Mouse (Mus musculus) heart, embryonic 12.5 days (tissue): ENCODE results near the gene Olfr190. TPM values are rescaled to one million over a fixed set of nuclear protein-coding genes. Genes with fewer than 3 reads are reported as not detected.
"Not testable (repeated sequence)": the region's sequence is repeated elsewhere in the genome, so short reads cannot be mapped to it uniquely, and the experiment has no call there.

Source experiments
- ATAC-seq: fragments of 200-750 bp; cut with Nextera tagmentation; 2 replicates; pipeline ENCODE4 v1.8.0; 2017; ENCODE audit warnings: moderate TSS enrichment, moderate library complexity; ENCODE audit not compliant: insufficient number of reproducible peaks, low FRiP score
- H3K27ac ChIP-seq: fragments of 300-500 bp; sonication (generic); 2 replicates; pipeline ENCODE4 v1.5.1; 2016; ENCODE audit warnings: mild to moderate bottlenecking, moderate library complexity; ENCODE audit not compliant: poor library complexity, severe bottlenecking
- H3K27me3 ChIP-seq: fragments of 300-500 bp; sonication (generic); replicated peaks from 2 replicates; pipeline ENCODE4 v1.6.1; 2016; ENCODE audit warnings: mild to moderate bottlenecking, moderate library complexity
- H3K36me3 ChIP-seq: fragments of 300-500 bp; sonication (generic); 2 replicates; pipeline ENCODE4 v1.6.1; 2016; ENCODE audit warnings: mild to moderate bottlenecking, moderate library complexity
- H3K4me1 ChIP-seq: fragments of 300-500 bp; sonication (generic); replicated peaks from 2 replicates; pipeline ENCODE4 v1.6.1; 2016; ENCODE audit warnings: mild to moderate bottlenecking
- H3K4me2 ChIP-seq: fragments of 300-500 bp; sonication (generic); 2 replicates; pipeline ENCODE4 v1.6.1; 2016; ENCODE audit warnings: mild to moderate bottlenecking, moderate library complexity
- H3K4me3 ChIP-seq: fragments of 300-500 bp; sonication (generic); 2 replicates; pipeline ENCODE4 v1.5.1; 2016; ENCODE audit warnings: mild to moderate bottlenecking
- H3K9ac ChIP-seq: fragments of 300-500 bp; sonication (generic); 2 replicates; pipeline ENCODE4 v1.6.1; 2016; ENCODE audit warnings: mild to moderate bottlenecking, moderate library complexity
- H3K9me3 ChIP-seq: fragments of 300-500 bp; sonication (generic); replicated peaks from 2 replicates; pipeline ENCODE4 v1.6.1; 2016; ENCODE audit warnings: mild to moderate bottlenecking, moderate library complexity
- WGBS: fragments of 180-500 bp; shearing (Covaris S2); methylation state at CpG from one replicate; pipeline ENCODE4 v1.1.7; 2016; 5-methylcytosine and 5-hydroxymethylcytosine counted together
- polyA plus RNA-seq: library from polyadenylated mRNA; unstranded; fragments of >200 nt; fragmentation: Nextera tagmentation; extraction: Ambion mirVana; gene quantifications from 2 replicates; pipeline ENCODE4 v1.2.1, GENCODE M21; 2016

Gene Olfr190
- polyA plus RNA-seq: not detected in 2 replicates

DNA sequence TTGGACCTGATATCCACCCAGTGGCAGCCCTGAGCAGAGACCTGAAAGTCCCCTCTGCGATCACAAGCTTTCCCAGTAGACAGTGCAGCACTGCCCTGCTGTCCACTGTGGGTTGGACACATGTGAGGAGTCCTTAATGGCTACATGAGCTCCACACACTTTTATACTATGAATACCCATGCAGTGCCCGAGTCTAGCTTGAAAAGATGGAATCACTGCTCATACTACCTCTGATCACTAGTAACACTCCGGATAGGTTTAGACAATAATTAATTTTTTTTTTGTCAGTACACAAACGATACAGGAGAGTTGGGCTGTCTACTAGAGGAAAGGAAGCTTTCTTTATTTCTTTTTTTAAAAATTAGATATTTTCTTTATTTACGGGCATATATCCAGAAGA, at the start of gene Olfr190:
Olfr190 (minus strand) TSS at position 101 of the 400 bp plus-strand sequence.
- Histone ChIP-seq H3K4me3 (no peak within 1 kb of the TSS), H3K27me3 (no peaks in the 10 kb centered on the region), H3K4me2 (no peak within 1 kb of the TSS), H3K4me1 (no peaks in the 10 kb centered on the region), H3K9ac (no peak within 1 kb of the TSS), H3K9me3 (no peaks in the 10 kb centered on the region), H3K27ac (no peak within 1 kb of the TSS), H3K36me3 (no peaks in the 10 kb centered on the region)
- 81% methylated on average over 5 of the region's 5 CpGs for WGBS
- ATAC-seq: no peak

DNA sequence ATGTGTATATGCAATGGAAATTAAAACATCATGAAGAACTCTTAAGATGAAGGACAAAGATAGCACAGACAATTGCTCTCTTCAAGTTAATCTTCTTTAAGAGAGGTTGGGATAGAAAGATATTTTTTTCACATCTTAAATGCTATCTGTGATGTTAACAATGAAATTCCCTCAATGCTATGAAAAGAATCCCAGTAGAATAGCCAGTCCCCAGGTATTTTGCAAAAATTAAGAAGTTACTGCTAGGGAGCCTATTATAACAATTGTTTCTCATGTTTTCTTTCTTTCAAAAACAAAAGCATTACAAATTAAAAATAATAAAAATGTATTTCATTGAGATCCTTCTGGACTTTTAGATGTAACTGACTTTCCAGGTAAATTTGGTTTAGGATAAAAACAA, 43.2 kb upstream of the Olfr190 start, which contains the start of gene Olfr194:
Olfr194 (minus strand) TSS at position 101 of the 400 bp plus-strand sequence.
- no peaks in the 10 kb centered on the region for H3K9me3 ChIP-seq
- H3K9ac ChIP-seq: no peak within 1 kb of the TSS
- H3K27ac ChIP-seq: no peak within 1 kb of the TSS
- no peaks in the 10 kb centered on the region for H3K27me3 ChIP-seq
- no peak within 1 kb of the TSS for H3K4me3 ChIP-seq
- ATAC-seq: no peak
- H3K4me2 ChIP-seq: no peak within 1 kb of the TSS
- H3K4me1 ChIP-seq: no peaks in the 10 kb centered on the region
- H3K36me3 ChIP-seq: no peaks in the 10 kb centered on the region

DNA sequence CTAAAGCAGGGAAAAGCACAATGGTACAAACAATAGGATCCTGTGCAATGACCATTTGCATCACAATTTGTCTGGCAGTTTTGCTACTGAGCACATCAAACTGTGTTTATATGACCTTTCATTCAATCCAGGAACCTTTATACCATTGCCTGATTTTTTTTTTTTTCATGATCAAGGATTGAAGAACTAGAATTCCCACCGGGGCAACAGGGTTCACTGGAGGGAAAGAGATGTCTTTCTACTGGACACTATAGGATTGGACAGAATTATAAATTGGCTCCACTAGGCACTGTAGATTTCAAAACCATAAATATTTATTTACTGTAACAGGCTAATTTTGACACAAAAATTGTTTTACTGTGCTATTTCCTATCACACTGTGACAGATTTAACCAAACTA, 34.0 kb upstream of the Olfr190 start, which contains the start of gene Olfr193:
Olfr193 (minus strand) TSS at position 101 of the 400 bp plus-strand sequence.
- no peak within 1 kb of the TSS for H3K4me3 ChIP-seq
- no peaks in the 10 kb centered on the region for H3K27me3 ChIP-seq
- H3K4me1 ChIP-seq: no peaks in the 10 kb centered on the region
- no peaks in the 10 kb centered on the region for H3K9me3 ChIP-seq
- H3K36me3 ChIP-seq: no peaks in the 10 kb centered on the region
- H3K4me2 ChIP-seq: no peak within 1 kb of the TSS
- no peak within 1 kb of the TSS for H3K27ac ChIP-seq
- no peak within 1 kb of the TSS for H3K9ac ChIP-seq
- no peak for ATAC-seq
- 83% methylated on average over 1 of the region's 1 CpGs for WGBS

DNA sequence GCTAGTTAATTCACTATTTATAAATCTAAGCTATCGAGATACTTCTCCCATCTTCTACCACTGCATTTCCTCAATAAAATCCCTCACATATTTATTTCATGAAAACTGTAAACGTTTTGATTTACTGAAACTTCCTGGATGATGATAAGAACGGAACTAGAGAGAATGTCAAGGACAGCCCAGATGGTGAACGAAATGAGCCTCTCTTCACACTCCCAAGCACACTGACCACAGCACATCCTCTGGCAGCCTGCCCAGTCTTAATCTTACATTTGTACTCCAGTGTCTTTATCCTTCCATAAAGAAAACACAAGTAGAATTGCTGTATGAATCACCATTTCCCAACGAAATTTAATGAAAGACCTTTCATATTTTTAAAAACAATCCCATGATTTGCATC, 30.7 kb upstream of the Olfr190 start:
- H3K27ac ChIP-seq, H3K4me1 ChIP-seq, H3K4me2 ChIP-seq, H3K9me3 ChIP-seq, ATAC-seq, H3K9ac ChIP-seq, H3K4me3 ChIP-seq, H3K36me3 ChIP-seq, H3K27me3 ChIP-seq: not testable (repeated sequence)
- 37% methylated on average over 5 of the region's 5 CpGs for WGBS

DNA sequence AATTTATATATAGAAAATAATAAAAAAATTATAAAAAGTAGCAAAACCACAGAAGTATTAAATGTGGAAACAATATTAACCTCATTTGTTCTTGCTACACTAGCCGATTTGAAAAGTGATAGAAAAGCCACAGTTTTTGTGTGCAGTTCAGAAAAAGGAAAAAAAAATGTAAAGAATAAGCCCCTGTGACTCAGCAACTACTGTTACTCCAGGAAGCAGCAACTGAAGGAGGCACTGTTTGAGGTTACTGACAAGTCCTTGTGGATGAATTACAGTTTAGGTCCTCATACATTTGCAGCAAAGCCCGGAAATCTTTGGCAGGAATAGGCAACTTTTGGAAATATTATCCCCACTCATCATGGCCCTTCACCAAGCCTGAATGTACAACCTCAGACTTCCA, 27.5 kb upstream of the Olfr190 start:
- no peak for ATAC-seq
- 59% methylated on average over 2 of the region's 2 CpGs for WGBS
- Histone ChIP-seq H3K36me3 (no peaks in the 10 kb centered on the region), H3K9ac (no peak overlapping the region), H3K9me3 (no peaks in the 10 kb centered on the region), H3K4me2 (no peak overlapping the region), H3K4me1 (no peaks in the 10 kb centered on the region), H3K4me3 (no peak overlapping the region), H3K27ac (no peak overlapping the region), H3K27me3 (no peaks in the 10 kb centered on the region)

DNA sequence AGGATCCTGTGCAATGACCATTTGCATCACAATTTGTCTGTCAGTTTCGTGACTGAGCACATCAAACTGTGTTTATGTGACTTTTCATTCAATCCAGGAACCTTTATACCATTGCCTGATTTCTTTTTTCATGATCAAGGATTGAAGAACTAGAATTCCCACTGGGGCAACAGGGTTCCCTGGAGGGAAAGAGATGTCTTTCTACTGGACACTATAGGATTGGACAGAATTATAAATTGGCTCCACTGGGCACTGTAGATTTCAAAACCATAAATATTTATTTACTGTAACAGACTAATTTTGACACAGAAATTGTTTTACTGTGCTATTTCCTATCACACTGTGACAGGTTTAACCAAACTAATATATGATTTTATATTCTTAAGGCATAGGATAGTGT, 11.9 kb upstream of the Olfr190 start, which contains the start of gene Olfr191:
Olfr191 (minus strand) TSS at position 101 of the 400 bp plus-strand sequence.
- not testable (repeated sequence) for H3K4me2 ChIP-seq, H3K9ac ChIP-seq, H3K27ac ChIP-seq, H3K9me3 ChIP-seq, ATAC-seq, H3K36me3 ChIP-seq, H3K27me3 ChIP-seq, H3K4me1 ChIP-seq, H3K4me3 ChIP-seq
- WGBS: 59% methylated on average over 1 of the region's 1 CpGs

DNA sequence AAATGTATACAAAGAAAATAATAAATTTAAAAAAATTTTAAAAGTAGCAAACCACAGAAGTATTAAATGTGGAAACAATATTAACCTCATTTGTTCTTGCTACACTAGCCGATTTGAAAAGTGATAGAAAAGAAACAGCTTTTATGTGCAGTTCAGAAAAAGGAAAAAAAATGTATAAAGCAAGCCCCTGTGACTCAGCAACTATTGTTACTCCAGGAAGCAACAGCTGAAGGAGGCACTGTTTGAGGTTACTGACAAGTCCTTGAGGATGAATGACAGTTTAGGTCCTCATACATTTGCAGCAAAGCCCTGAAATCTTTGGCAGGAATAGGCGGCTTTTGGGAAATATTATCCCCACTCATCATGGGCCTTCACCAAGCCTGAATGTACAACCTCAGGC, 3.3 kb upstream of the Olfr190 start:
- WGBS: 70% methylated on average over 2 of the region's 2 CpGs
- H3K4me1 ChIP-seq: not testable (repeated sequence)

DNA sequence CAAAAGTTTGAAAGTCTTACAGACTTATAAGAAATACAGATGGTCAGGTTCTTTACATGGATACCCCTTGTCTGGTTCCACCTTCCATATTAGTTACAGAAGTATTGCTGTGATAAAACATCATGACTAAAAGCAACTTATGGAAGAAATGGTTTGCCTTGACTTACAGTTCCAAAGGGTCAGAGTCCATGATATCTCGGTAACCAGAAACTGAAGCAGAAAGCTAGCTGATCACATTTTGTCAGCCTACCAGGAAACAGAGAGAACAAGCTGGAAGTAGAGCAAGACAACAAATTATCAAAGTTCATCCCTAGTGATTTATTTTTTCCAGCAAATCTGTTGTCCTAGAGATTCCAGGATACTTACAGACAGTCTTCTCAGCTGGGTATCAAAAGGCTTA, 4.3 kb downstream of the Olfr190 start:
- H3K9me3 ChIP-seq: no peaks in the 10 kb centered on the region
- no peak overlapping the region for H3K4me3 ChIP-seq
- H3K4me2 ChIP-seq: no peak overlapping the region
- H3K27me3 ChIP-seq: no peaks in the 10 kb centered on the region
- WGBS: 83% methylated on average over 1 of the region's 1 CpGs
- H3K9ac ChIP-seq: no peak overlapping the region
- ATAC-seq: no peak
- H3K36me3 ChIP-seq: no peaks in the 10 kb centered on the region
- no peaks in the 10 kb centered on the region for H3K4me1 ChIP-seq
- H3K27ac ChIP-seq: no peak overlapping the region

More for the DNA sequence above, 3.3 kb upstream of the Olfr190 start:
- not testable (repeated sequence) for ATAC-seq, H3K4me3 ChIP-seq, H3K36me3 ChIP-seq, H3K4me2 ChIP-seq, H3K9ac ChIP-seq, H3K27ac ChIP-seq, H3K27me3 ChIP-seq, H3K9me3 ChIP-seq

DNA sequence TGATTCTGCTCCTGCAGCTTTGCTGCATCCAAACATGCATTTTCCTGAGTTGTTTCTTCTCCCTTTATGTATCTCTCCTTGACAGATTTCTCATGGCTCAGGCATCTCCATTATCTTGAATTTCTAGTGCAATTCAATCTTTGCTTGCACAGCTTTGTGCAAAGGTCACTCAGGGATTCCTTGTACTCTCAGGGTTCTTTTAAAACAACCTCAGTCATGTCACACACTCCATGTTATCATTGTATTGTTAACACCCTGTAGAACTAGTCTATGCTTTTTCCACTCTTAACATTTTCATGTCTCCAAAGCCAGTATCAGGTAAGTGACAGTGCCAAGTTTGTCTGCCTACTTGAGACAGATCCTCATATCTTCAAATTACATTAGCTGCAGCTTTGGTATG, 6.0 kb downstream of the Olfr190 start:
- H3K4me1 ChIP-seq: no peaks in the 10 kb centered on the region
- H3K27me3 ChIP-seq: no peaks in the 10 kb centered on the region
- H3K4me3 ChIP-seq: no peak overlapping the region
- no peak for ATAC-seq
- H3K36me3 ChIP-seq: no peaks in the 10 kb centered on the region
- H3K27ac ChIP-seq: no peak overlapping the region
- H3K4me2 ChIP-seq: no peak overlapping the region
- H3K9ac ChIP-seq: no peak overlapping the region
- no peaks in the 10 kb centered on the region for H3K9me3 ChIP-seq

DNA sequence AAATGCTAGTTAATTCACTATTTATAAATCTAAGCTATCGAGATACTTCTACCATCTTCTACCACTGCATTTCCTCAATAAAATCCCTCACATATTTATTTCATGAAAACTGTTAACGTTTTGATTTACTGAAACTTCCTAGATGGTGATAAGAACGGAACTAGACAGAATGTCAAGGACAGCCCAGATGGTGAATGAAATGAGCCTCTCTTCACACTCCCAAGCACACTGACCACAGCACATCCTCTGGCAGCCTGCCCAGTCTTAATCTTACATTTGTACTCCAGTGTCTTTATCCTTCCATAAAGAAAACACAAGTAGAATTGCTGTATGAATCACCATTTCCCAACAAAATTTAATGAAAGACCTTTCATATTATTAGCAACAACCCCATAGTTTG, 15.4 kb downstream of the Olfr190 start:
- H3K4me3 ChIP-seq, H3K4me2 ChIP-seq, H3K4me1 ChIP-seq, ATAC-seq, H3K9ac ChIP-seq, H3K36me3 ChIP-seq, H3K9me3 ChIP-seq, H3K27me3 ChIP-seq, H3K27ac ChIP-seq: not testable (repeated sequence)
- 39% methylated on average over 3 of the region's 3 CpGs for WGBS

DNA sequence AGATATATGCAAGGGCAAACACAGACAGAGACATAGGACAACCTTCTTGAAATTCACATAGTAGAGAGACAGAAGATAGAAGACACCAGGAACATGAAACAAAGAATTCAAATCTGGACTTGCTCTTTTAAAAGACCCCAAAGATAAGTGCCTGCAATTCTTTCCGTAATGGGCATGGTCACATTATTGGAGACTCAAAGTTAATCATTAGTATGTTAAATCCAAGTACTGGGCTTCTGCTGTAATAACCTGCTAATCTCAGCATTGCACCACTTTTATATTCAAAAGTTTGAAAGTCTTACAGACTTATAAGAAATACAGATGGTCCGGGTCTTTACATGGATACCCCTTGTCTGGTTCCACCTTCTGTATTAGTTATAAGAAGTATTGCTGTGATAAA, 28.5 kb downstream of the Olfr190 start:
- 87% methylated on average over 2 of the region's 2 CpGs for WGBS
- H3K9me3 ChIP-seq, H3K4me3 ChIP-seq: not testable (repeated sequence)

DNA sequence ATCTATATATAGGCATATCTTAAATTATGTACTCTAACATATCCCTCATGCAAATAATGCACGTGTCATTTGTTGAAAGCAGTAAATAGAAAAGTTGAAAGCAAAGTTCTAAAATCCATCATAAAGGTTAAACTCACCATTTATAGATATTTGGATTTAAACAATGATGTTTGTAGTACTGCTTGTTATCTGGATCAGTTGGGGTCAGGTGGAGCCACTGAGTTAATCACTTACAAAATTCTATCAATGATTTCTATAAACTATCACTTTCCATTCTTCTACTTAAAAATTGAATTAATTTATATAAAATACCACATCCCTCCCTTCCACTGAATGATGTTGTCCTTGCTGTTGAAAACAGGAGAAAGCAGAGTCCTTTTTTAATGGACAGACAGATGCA, 28.9 kb downstream of the Olfr190 start:
- H3K27ac ChIP-seq: no peak overlapping the region
- no peak overlapping the region for H3K4me2 ChIP-seq
- WGBS: 72% methylated on average over 1 of the region's 1 CpGs
- no peaks in the 10 kb centered on the region for H3K36me3 ChIP-seq
- H3K9me3 ChIP-seq: 0 out of 2 replicates have a peak, but pooled peaks cover 3% of the 10 kb centered on the region
- H3K4me3 ChIP-seq: no peak overlapping the region
- H3K27me3 ChIP-seq: no peaks in the 10 kb centered on the region
- no peaks in the 10 kb centered on the region for H3K4me1 ChIP-seq
- H3K9ac ChIP-seq: no peak overlapping the region
- no peak for ATAC-seq

More for the DNA sequence above, 28.5 kb downstream of the Olfr190 start:
- H3K4me1 ChIP-seq, H3K36me3 ChIP-seq, H3K4me2 ChIP-seq, ATAC-seq, H3K27ac ChIP-seq, H3K27me3 ChIP-seq, H3K9ac ChIP-seq: not testable (repeated sequence)
